Mouse (Mus musculus) heart, postnatal 0 days (tissue): ENCODE measurements at regions not wholly inside any gene's neighbourhood (a gene's known extent, or its start where the extent isn't known, plus 50 kb on each side); places are given as distances from the start of the nearest gene placed in this dataset.

ENCODE experiments used
- CTCF ChIP-seq: IDR thresholded peaks from 2 replicates; pipeline ENCODE4 v1.5.1; 2016; ENCODE audit warnings: antibody characterized with exemption, control low read depth, low read depth
- EP300 ChIP-seq: IDR thresholded peaks from 2 replicates; pipeline ENCODE4 v1.6.1; 2016; ENCODE audit warnings: antibody characterized with exemption, low read depth

DNA sequence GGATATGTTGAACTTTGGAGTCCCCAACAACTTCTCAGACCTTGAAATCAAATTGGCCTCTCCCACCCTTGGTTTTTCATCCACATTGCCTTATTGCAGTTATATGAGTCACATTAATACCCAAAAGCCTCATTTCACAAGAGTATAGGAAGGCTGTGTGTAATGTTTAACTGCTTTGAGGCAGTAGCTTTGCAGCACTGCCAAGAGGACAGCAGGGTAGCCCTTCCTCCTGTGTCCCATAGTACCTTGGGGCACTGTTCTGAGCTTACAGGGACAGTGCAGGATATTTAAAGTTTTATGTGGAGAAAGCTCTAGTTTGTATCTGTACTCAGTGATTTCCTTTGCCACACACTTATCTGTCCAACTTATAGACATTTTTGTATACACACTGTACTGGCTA is 374.4 kb downstream of the Plk2 start:
- TF ChIP-seq EP300 (no peak), CTCF (no peak)
